Mouse (Mus musculus) CD4-positive, CD25-positive, alpha-beta regulatory T cell, adult 2 months (primary cell): ENCODE data around the gene Sptb.

Experiments used
- DNase-seq: peaks from one replicate; pipeline ENCODE4 v3.0.0-alpha.2; 2012; ENCODE audit warnings: low read depth, low spot score

The Sptb gene

DNA sequence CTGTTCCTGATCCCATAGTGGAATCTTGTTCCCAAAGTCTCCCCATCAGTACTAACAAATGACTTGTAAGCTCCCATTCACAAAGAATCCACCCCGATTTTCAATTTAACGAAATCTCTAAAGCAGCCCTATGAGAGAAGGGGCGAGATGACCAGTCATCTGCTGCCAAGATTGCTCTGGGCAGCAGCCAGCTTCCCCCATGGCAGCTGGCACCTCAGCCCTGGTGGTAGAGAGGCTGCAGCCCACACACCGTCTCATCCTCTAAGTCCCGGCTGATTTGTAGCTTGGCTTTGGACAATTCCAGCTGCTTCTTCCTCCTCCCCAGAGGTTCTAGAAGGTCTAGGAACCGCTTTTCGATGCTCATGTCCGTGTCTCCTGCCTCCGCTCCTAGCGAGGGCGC is 102.1 kb downstream of the Sptb start:
- DNase-seq, result no peak

DNA sequence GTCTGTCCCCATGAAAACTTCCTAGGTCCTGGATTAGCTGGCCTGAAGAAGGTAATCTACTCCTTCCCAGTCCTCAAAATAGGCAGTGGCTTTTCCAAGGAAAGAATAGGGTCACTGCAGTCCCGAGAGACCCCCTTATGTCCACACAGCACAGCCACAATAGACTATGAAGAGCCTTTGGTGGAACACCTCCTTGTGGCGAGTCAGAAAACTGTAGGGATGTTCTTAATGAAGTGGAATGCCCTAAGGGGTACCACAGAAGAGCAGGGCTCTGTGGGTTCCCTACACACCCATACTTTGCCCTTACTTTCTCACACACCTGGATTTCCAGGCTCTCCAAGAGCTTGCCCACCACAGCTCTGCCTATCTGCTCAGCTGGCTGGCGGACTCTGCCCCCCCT is 104.5 kb downstream of the Sptb start:
- DNase-seq, result no peak

DNA sequence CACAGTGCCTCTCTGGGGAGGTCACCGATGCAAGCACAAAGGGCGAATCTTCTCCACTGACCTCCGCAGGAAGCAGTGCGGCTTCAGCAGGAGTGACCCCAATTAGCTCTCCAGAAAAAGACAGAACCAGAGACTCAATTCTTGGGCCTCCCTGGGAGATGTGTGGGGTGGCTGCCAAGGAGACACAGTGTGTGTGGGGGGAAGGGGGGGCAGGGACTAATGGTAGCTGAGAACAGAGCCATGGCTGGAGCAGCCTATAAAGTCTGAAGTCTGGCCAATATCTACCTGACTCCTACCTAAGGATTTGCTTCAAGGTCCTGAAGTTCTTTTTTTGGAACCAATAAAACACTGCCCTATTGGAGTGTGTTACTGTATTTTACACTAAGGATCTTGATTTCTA is 105.8 kb downstream of the Sptb start:
- DNase-seq, result no peak

DNA sequence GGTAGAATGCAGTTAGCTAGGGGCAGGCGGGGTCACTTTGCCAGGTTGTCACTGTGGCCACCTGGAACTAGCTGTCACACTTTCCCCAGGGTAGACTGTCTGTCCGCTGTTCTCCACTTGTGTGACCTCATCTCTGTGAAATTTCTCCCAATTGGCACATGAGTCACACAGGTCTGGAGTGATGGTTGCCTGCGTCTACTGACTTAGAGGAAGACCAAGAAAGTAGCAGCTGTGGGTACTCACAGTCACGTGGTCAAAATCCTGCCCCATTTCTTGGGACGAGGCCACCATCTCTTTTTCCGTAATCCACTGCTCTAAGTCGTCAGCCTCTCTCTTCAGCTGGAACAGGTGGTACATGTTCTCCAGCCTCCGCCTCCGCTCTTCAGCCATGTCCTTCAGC is 106.6 kb downstream of the Sptb start:
- no peak for DNase-seq

DNA sequence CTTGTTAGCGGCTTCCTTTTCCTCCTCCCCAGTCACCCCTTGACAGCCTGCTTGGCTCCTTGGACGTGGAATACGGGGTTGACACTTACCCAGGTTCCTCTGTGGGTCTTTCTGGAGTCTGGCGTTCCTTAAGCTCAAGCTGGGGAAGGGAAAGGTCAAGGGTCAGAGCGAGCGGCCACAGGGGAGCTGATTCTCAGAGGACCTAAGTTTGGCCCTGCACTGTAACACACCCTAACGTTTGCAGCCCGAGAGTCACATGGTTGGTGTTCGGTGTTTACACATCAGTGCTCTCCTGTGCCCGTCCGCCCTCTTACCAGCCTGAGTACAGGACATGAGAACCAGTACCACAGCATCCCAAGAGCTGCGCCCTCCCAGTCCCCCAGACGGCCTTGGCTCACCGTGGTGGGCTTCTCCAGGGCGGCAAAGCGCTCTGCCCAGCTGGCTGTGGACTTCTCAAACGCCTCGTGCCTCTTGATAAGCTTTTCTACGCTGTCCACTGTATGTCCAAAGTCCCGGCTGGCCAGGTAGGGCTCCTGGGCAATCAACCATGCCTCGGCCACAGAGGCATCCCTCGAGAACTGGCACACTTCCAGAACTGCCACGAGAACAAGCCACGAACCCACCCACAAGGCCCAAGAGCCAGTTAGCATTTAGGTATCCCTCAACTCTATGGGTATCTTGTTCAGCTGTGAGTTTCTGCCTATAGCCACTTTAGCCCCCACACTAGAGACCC is 112.0 kb downstream of the Sptb start:
- no peak for DNase-seq

DNA sequence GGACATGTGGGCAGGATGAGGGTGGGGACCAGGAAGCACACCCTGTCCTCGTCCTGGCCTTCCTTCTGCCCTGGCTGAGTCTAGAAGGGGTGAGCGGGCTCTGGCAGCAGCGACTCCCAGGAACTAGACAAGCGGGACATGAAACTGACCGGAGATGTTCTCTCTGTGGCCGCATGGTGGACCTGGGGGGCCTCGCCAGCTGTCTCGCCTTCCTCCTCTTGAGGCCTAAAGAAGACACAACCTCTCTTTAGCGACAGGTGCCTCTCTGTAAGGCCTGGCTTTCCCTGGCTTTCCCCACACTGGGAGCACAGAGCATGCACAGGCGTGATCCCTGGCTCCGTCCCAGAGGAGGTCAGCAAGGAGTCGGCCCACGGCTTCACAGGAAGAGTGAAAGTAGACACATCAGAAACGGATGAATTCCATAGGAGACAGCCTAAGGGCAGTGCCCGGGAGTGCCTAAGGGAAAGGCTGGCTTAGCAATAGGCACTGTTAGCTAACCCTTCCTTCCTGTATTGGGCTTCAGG is 112.7 kb downstream of the Sptb start:
- no peak for DNase-seq

DNA sequence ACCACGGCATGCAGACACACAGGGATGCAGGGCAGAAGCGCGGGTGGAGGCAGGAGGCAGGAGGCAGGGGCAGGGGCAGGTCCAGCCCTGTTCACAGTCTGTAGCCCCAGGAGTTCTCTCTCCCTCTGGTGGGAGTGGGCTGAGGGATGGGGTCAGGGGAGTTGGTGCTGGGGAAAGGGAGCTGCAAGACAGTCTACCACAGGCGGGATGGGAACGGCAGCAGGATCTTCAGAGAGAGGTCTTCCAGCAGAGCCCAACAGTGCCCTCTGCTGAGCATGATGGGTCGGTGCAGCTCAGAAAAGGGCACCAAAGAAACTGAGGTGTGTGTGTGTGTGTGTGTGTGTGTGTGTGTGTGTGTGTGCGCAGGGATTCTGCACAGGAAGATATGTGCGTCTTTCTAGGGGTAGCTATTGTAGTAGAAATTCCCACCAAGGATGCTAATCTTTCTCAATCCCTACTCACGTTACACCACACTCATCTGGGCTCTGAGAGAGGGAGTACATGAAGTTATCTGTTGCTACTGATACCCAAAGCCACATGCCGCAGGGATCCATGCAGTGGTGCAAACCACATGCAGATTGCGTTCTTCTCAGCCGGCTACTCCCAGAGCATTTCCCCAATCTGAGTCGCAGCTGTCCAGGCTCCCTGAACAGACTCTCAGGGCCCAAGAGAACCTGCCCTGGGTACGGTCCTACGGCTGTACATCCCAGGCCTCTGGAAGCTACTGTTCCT is 113.9 kb downstream of the Sptb start:
- DNase-seq, result peak; percentile 67

DNA sequence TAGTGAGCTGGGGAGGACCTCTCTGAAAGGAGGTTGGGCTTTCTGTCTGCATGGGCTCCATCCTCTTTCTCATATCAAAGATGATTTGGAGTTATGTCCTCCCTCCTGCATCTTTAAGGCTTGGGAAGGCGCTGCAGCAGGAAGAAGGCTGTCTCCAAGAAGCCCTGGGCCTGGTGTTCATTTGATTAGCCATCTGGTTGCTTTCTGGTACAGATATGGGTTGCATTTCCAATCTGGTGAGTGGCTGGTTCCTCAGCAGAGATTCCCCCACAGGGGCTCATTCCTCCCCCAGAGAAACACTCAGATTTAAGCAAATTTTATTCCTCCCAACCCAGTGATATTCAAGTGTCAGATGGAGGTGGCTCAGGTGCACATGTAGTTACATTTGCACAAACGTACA is 114.5 kb downstream of the Sptb start:
- no peak for DNase-seq

DNA sequence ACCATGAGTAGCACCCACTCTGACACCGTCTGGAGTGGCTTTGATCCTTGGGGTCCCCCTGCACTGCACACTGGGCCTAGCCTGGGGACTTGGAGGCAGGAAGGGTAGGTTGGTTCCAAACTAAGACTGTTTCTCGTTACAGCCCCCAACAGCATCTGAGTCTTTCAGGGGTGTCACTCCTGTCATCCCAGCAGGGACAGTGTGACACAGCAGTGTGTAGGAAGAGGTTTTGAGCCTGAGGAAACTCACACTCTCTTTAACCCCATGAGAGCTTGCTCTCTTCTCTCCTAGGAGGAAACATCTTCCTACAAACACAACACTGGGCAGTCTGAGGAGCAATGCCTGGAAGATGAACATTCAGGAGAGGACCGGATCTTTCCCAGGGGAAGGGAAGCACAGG is 115.8 kb downstream of the Sptb start:
- DNase-seq, result no peak

DNA sequence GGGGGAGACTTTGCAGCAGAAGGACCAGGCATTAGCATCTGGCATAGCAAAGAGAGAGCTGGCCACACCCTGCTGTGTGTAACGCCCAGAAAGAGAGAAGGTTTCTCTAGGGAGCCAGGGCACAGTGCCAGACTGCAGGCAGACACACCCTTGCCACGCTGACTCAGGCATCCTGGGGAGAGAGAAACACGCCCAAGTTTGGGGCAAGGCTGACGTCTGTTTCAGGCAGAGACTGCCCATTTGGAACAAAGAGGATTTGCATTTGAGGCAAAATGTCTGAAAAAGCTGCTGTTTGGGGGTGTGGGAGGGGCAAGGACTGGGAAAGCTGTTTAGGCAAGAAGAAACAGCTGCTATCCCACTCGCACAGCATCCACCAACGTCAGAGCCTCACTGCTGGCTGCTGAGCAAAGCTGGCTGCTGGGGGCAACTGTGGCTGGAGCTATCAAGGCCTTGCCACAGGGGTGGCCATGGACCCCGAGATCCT is 116.5 kb downstream of the Sptb start:
- peak; percentile 25 for DNase-seq

DNA sequence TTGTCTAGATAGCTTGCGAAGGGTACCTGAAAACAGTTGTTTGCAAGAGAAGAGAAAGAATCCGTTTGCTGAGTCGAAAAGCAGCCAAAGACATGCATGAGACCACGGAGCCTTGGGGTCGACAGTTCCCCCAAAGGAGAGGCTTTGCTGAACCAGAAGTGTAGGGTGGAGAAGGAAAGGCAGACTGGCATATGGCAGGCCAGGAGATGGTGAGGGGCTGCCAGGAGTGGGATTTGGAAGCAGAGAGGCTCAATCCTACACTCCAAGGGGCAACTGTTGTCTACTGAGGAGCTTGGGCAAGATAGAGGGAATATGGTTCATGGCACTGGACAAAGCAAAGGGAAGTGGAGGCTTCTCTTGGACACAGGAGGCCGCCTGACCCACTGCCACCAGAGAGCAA is 117.1 kb downstream of the Sptb start:
- no peak for DNase-seq

DNA sequence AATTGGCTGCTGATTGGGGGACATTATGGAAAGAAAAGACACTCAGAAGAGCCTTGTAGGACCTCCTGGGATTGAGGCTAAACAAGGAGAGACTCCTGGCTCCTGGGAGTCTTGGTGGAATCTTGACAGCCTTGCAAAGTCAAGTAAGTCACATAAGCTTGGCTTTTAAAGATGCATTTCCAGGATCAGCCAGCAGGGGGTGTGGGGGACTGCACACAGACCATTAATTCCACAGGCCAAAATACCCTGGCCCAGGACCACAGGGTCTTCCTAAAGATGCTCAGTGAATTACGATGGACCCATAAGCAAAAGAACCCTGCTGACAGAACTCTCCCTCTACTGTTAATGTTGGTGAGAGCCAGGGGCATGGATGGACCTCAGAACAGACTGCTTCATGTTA is 118.1 kb downstream of the Sptb start:
- DNase-seq, result peak; percentile 75

DNA sequence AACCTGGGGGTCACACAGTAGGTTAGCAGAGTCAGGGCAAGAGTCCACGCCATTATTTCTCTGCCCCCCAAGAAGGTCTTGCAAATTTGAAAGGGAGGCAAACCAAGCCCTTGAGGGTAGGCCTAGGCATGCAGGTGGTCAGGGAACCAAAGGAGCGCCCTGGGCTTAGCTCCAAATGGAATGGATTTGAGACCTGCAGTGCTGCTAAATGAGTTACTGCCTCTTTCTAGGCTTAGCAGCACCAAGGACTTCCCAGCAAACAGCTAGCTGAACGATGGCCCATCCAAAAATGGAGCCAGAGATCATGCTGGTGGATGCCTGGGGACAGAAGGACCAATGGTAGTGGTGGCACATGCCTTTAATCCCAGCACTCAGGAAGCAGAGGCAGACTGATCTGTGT is 119.3 kb downstream of the Sptb start:
- no peak for DNase-seq

DNA sequence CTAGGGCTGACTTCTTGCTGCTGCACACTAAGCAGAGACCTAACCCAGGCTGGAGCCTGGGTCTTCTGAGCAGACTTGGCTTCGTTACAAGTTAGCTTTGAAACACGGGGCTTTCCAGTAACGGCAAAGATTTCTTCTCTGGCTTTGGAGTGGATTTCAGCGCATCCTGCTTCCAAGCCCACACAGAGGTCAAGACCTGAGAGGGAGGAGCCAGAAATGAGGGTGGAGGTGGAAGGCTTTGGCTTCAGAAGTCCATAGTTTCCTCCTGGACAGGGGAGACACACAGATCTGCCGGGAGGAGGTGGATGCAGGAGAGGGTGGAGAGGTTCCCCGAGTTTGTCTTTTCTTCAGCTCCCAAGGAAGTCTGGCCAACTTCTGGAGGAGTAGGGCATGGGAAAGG is 120.8 kb downstream of the Sptb start:
- no peak for DNase-seq

DNA sequence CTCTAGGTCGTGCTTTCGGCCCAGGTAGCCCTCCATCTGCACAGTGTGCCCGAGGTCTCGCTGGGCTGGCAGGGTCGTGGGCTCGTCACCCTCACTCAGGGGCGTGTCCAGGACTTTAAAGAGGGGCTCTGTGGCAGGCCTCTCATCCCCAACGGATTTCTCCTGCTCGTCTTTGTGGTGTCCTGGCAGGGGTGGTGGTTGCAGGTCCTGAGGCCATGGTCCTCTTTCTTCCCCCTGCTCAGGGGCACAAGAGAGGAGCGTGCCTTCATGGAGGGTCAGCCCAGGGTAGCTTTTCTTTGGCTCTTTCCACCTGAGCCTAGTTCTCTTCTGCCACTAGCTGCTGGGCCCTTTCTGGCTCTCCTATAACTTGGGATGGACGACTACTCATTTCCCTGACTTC is 123.0 kb downstream of the Sptb start:
- no peak for DNase-seq

DNA sequence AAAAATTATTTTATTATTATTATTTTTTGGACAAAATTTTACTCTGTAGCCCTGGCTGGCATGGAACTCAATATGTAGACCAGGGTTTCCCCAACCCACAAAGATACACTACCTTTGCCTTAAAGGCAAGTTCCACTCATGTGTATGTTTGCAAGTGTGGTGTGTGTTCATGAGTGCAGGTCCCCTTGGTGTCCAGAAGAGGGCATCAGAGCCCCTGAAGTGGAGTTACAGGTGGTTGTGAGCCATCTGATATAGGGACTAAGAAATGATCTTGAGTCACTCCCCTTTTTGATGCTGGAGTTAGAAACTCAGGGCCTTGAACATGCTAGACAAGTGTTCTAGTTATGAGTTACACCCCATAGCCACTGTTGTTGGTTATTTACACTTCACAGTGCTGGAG is 125.3 kb downstream of the Sptb start:
- DNase-seq, result no peak

DNA sequence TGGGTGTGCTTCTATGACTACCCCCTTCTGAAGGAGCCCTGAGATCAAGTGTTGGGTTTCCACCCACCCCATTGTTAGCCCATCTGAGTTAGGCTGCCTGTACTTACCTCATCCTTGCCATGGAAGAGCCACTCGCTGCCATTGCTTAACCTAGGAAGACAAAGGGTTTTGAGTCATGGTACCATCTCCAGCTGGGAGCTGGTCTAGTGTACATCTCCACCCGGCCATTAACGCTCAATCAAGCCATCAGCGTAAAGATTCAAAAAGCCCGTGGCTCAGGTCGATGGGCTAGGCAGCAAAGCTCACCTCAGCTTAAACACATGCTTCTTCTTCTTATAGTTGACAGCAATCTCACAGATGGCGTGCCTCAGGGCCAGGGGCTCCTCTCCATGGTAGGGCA is 126.9 kb downstream of the Sptb start:
- no peak for DNase-seq

DNA sequence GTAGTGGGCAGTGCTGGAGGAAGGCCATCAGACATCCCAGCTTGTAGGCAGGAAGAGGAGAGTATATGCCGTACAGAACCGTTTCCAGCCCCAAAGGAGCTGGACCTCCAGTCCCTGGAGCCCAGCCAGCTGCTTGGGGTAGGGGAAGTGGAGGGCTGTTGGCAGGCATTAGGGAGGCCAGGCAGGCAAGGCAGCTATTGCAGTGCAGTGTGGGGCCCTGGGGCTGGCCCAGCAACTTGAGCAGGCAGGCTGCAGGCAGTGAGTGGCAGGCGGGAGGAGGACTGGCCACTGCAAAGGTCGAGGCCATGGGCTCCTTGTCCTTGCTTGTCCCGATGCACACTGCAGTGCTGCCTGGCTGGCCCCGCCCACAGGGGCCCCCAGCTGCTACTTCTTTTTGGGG is 127.5 kb downstream of the Sptb start:
- no peak for DNase-seq

DNA sequence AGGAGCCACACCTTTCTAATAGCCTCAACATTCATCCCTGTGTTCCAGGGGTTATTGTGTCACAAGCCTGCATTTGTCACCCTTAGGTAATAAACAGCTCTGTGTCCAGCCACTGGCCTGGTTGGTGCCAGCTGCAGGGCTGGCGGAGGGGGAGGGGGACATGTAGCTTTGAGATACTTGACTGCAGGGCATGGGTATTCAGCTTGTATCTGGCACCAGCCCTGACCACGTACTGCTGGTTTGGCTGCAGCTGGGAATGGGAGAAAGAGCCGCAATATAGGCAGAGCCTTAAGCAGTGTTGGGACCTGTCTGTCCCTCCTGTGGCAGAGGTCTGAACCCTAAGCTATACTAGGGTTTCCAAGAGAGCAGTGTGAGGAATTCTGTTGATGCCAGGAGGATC is 128.2 kb downstream of the Sptb start:
- DNase-seq, result no peak

DNA sequence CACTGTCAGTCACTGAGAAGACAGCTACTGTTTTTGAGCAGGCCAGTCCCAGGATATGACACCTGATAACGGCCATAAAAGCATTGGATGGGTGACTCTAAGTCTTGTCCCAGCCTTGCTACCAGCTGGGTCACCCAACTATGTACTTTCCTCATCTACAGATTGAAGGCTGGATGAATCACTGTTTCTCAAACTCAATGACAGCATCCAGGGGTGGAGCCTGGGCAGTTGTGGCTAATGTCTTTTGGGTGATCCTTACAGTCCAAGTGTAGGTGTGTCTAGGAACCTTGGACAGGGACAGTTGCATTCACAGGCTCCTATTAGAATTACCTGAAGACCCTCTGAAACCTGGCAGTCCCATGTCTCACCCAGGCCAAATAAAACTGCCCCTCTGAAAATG is 130.5 kb downstream of the Sptb start:
- DNase-seq, result no peak

DNA sequence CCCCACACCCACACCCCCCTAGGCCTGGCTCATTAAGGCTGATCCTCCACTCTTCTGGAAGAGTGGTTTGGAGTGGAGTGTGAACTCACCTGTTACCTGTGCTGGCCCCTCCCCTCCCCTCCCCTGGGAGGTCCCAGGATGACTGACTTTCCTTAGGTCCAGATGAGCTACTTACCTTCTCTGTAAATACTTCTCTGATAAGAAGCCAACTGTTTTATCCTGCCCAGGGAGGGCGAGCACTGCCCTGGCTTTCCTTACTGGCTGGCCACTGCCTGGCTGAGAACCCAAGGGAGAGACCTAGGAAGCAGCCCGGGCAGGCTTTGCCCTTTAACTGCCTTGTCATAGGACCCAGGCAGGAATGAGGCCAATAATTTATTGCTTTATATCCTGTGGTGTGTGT is 131.9 kb downstream of the Sptb start:
- no peak for DNase-seq

DNA sequence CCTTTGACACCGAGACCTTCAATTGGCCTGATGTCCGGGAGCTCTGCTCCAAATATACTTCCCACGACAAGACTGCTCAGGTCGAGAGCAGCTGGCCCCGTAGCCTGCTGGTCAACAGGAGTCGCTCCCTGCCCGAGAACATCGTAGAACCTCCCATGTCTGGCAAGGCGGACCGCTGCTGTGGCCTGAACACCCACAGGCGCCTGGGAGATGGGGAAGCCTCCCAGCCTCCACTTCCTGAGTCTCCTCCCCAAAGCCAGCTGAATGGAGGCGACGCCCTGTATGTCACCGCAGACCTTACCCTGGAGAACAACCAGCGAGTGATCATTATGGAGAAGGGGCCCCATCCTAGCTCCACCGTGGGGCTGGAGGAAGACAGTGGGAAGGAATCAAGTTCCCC is 132.5 kb downstream of the Sptb start:
- no peak for DNase-seq

DNA sequence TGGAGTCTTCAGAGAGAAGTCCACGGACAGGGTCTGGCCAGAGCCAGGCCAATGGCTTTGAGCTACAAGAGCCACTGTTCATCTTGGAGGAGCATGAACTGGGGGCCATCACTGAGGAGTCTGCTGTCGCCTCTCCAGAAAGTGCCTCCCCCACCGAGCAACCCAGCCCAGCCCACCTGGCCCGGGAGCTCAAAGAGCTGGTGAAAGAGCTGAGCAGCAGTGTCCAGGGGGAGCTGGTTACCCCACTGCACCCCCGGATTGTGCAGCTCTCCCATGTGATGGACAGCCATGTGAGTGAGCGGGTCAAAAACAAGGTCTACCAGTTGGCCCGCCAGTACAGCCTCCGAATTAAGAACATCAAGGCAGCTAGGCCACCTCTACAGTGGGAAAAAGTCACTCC is 133.5 kb downstream of the Sptb start:
- no peak for DNase-seq
